ENCODE assay signal across 12 mouse cellular contexts in the genomic region with DNA sequence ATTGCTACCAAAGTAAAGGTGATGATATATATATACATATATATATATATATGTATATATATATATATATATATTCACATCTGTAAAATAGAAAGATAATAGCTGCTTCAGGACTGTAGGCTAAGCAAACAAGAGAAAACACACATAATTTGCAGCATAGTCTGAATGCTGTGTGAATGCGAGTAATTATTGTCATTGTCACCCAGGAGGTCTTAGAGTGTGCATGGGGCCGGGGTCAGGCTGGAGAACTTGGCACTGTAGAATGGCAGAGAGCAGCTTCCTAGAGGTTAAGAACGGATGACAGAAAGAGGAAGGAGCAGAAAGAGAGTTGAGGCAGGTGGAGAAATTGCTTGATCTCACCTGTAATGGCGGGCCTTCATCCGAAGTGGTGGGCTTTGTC.
DNase-seq lines count a peak whose midpoint lies in the region; ATAC-seq lines count a peak whose summit lies in the region.
"Had no signal": no experiment of that assay in that cellular context is flagged by ENCODE, and none has a peak within 500 bp of the region (broad histone marks: within the 10 kb centered on the region; RNA-seq: fewer than 3 reads in every experiment).

No protein-coding gene starts in this region.

- ATAC-seq in forebrain, embryonic 12.5 days (ENCODE audit: low FRiP score) = peak; percentile 31; the same call in 1 of the 2 replicates
- ATAC-seq in forebrain, embryonic 16.5 days = no peak
- ATAC-seq in midbrain, embryonic 11.5 days (ENCODE audit: low FRiP score) = peak; percentile 49; the same call in 1 of the 2 replicates
- peak; percentile 24; the same call in 1 of the 2 replicates for ATAC-seq in hindbrain, embryonic 16.5 days
- no peak for ATAC-seq in neural tube, embryonic 13.5 days (ENCODE audit: low read depth)
- ATAC-seq: activated CD4-positive, CD25-positive, alpha-beta regulatory T cell, adult 4 months had no signal

- H3K27ac ChIP-seq in forebrain, embryonic 12.5 days = no peak overlapping the region
- H3K27ac ChIP-seq in forebrain, embryonic 16.5 days (ENCODE audit: low read length) = no peak overlapping the region
- no peak overlapping the region for H3K27ac ChIP-seq in midbrain, embryonic 11.5 days (ENCODE audit: low read depth, low read length)
- no peak overlapping the region for H3K27ac ChIP-seq in midbrain, embryonic 10.5 days (replicated peaks)
- no peak overlapping the region for H3K27ac ChIP-seq in hindbrain, embryonic 16.5 days (ENCODE audit: low read depth, low read length)
- H3K27ac ChIP-seq in neural tube, embryonic 13.5 days (replicated peaks) = no peak overlapping the region
- H3K27ac ChIP-seq: heart, embryonic 13.5 days; macrophage had no signal

- H3K9ac ChIP-seq in forebrain, embryonic 12.5 days = no peak overlapping the region
- H3K9ac ChIP-seq in forebrain, embryonic 16.5 days (replicated peaks; ENCODE audit: low read depth, low read length) = no peak overlapping the region; the same call in 1 of the 2 replicates
- H3K9ac ChIP-seq in midbrain, embryonic 11.5 days (ENCODE audit: low read length) = no peak overlapping the region
- H3K9ac ChIP-seq in hindbrain, embryonic 16.5 days (ENCODE audit: low read depth, low read length) = no peak overlapping the region
- H3K9ac ChIP-seq in neural tube, embryonic 13.5 days = no peak overlapping the region
- H3K9ac ChIP-seq: heart, embryonic 13.5 days had no signal

- peak overlapping the region; percentile 55; the same call in 1 of the 2 replicates for H3K4me2 ChIP-seq in forebrain, embryonic 12.5 days
- no peak overlapping the region; the same call in 1 of the 2 replicates for H3K4me2 ChIP-seq in forebrain, embryonic 16.5 days (ENCODE audit: low read length)
- no peak overlapping the region; the same call in 1 of the 2 replicates for H3K4me2 ChIP-seq in midbrain, embryonic 11.5 days
- no peak overlapping the region; the same call in 1 of the 2 replicates for H3K4me2 ChIP-seq in hindbrain, embryonic 16.5 days (ENCODE audit: low read length)
- H3K4me2 ChIP-seq in neural tube, embryonic 13.5 days = peak overlapping the region; percentile 55

- H3K27me3 ChIP-seq in forebrain, embryonic 12.5 days = no peaks in the 10 kb centered on the region
- no peaks in the 10 kb centered on the region for H3K27me3 ChIP-seq in forebrain, embryonic 16.5 days (replicated peaks; ENCODE audit: control insufficient read depth, insufficient read depth, low read length)
- H3K27me3 ChIP-seq in midbrain, embryonic 11.5 days (ENCODE audit: control insufficient read depth, insufficient read depth, low read length) = no peaks in the 10 kb centered on the region
- no peaks in the 10 kb centered on the region for H3K27me3 ChIP-seq in midbrain, embryonic 10.5 days (ENCODE audit: low read depth, poor library complexity, severe bottlenecking)
- H3K27me3 ChIP-seq in hindbrain, embryonic 16.5 days (replicated peaks; ENCODE audit: control insufficient read depth, insufficient read depth, low read length) = no peaks in the 10 kb centered on the region
- no peaks in the 10 kb centered on the region for H3K27me3 ChIP-seq in neural tube, embryonic 13.5 days
- H3K27me3 ChIP-seq: heart, embryonic 13.5 days had no signal

- no peaks in the 10 kb centered on the region; the same call in 1 of the 2 replicates for H3K4me1 ChIP-seq in forebrain, embryonic 12.5 days
- H3K4me1 ChIP-seq in forebrain, embryonic 16.5 days (replicated peaks; ENCODE audit: control insufficient read depth, insufficient read depth, low read length) = no peaks in the 10 kb centered on the region
- H3K4me1 ChIP-seq in midbrain, embryonic 11.5 days (ENCODE audit: control insufficient read depth, insufficient read depth, low read length) = no peaks in the 10 kb centered on the region
- H3K4me1 ChIP-seq in midbrain, embryonic 10.5 days = peaks cover 8% of the 10 kb centered on the region; the same call in 1 of the 2 replicates
- H3K4me1 ChIP-seq in hindbrain, embryonic 16.5 days (ENCODE audit: control insufficient read depth, insufficient read depth, low read depth, low read length) = no peaks in the 10 kb centered on the region
- 0 out of 2 replicates have a peak, but pooled peaks cover 3% of the 10 kb centered on the region for H3K4me1 ChIP-seq in neural tube, embryonic 13.5 days (replicated peaks)
- H3K4me1 ChIP-seq: heart, embryonic 13.5 days had no signal

- no peak overlapping the region for H3K4me3 ChIP-seq in forebrain, embryonic 12.5 days (replicated peaks)
- no peak overlapping the region; the same call in 1 of the 2 replicates for H3K4me3 ChIP-seq in forebrain, embryonic 16.5 days (replicated peaks; ENCODE audit: low read length)
- no peak overlapping the region for H3K4me3 ChIP-seq in midbrain, embryonic 11.5 days (ENCODE audit: low read depth, low read length)
- no peak overlapping the region for H3K4me3 ChIP-seq in midbrain, embryonic 10.5 days
- H3K4me3 ChIP-seq in hindbrain, embryonic 16.5 days (ENCODE audit: low read length) = no peak overlapping the region; the same call in 1 of the 2 replicates
- no peak overlapping the region for H3K4me3 ChIP-seq in neural tube, embryonic 13.5 days

- no peaks in the 10 kb centered on the region for H3K36me3 ChIP-seq in forebrain, embryonic 12.5 days (replicated peaks)
- no peaks in the 10 kb centered on the region for H3K36me3 ChIP-seq in forebrain, embryonic 16.5 days (ENCODE audit: control insufficient read depth, insufficient read depth)
- no peaks in the 10 kb centered on the region for H3K36me3 ChIP-seq in midbrain, embryonic 11.5 days (ENCODE audit: control insufficient read depth, insufficient read depth, low read length)
- no peaks in the 10 kb centered on the region for H3K36me3 ChIP-seq in midbrain, embryonic 10.5 days
- H3K36me3 ChIP-seq in hindbrain, embryonic 16.5 days (ENCODE audit: control insufficient read depth, insufficient read depth, low read length) = no peaks in the 10 kb centered on the region
- no peaks in the 10 kb centered on the region for H3K36me3 ChIP-seq in neural tube, embryonic 13.5 days
- H3K36me3 ChIP-seq: heart, embryonic 13.5 days had no signal

- 85% methylated on average over 5 of the region's 5 CpGs for WGBS in forebrain, embryonic 12.5 days
- WGBS in forebrain, embryonic 16.5 days = 83% methylated on average over 5 of the region's 5 CpGs
- WGBS in midbrain, embryonic 11.5 days = 90% methylated on average over 5 of the region's 5 CpGs
- 80% methylated on average over 5 of the region's 5 CpGs for WGBS in midbrain, embryonic 10.5 days
- 82% methylated on average over 5 of the region's 5 CpGs for WGBS in hindbrain, embryonic 16.5 days
- 78% methylated on average over 5 of the region's 5 CpGs for WGBS in neural tube, embryonic 13.5 days

- no peaks in the 10 kb centered on the region for H3K9me3 ChIP-seq in forebrain, embryonic 12.5 days
- H3K9me3 ChIP-seq in forebrain, embryonic 16.5 days (ENCODE audit: control insufficient read depth, low read length) = no peaks in the 10 kb centered on the region
- H3K9me3 ChIP-seq in midbrain, embryonic 11.5 days (ENCODE audit: control insufficient read depth, low read length) = no peaks in the 10 kb centered on the region
- H3K9me3 ChIP-seq in midbrain, embryonic 10.5 days (replicated peaks) = no peaks in the 10 kb centered on the region
- no peaks in the 10 kb centered on the region for H3K9me3 ChIP-seq in hindbrain, embryonic 16.5 days (ENCODE audit: control insufficient read depth, low read length)
- no peaks in the 10 kb centered on the region for H3K9me3 ChIP-seq in neural tube, embryonic 13.5 days
- H3K9me3 ChIP-seq: heart, embryonic 13.5 days had no signal

- DNase-seq in midbrain, embryonic 11.5 days (ENCODE audit: low spot score, missing footprints) = no peak
- no peak for DNase-seq in midbrain, embryonic 10.5 days (ENCODE audit: low spot score)
- DNase-seq in lung, postnatal 25 days (ENCODE audit: low spot score) = no peak
- no peak for DNase-seq in spleen, postnatal 36 days (ENCODE audit: low spot score in 2 of 2)
- DNase-seq: gastrocnemius, postnatal 36 days had no signal

Comparison
In these comparisons a context has a peak if more than half of its experiments do, and no peak if none do; other contexts are left out.
1. ATAC-seq: peak in forebrain, embryonic 12.5 days (single experiment), midbrain, embryonic 11.5 days (single experiment) and hindbrain, embryonic 16.5 days (single experiment); none in forebrain, embryonic 16.5 days (single experiment) and neural tube, embryonic 13.5 days (single experiment).
2. H3K4me2 ChIP-seq: peak in forebrain, embryonic 12.5 days (single experiment) and neural tube, embryonic 13.5 days (single experiment); none in forebrain, embryonic 16.5 days (single experiment), midbrain, embryonic 11.5 days (single experiment) and hindbrain, embryonic 16.5 days (single experiment).